Mouse (Mus musculus) bone marrow, adult 2 months (tissue): ENCODE measurements at regions not wholly inside any gene's neighbourhood (a gene's known extent, or its start where the extent isn't known, plus 50 kb on each side); places are given as distances from the start of the nearest gene placed in this dataset.

Source experiments
- CTCF ChIP-seq: fragments of 200-500 bp; IDR thresholded peaks from 2 replicates; pipeline ENCODE4 v1.5.1; 2011; ENCODE audit warnings: low read length, control low read depth; ENCODE audit not compliant: control insufficient read depth, insufficient read depth
- POLR2A ChIP-seq: fragments of 200-500 bp; IDR thresholded peaks from 2 replicates; pipeline ENCODE4 v1.6.1; 2011; ENCODE audit warnings: low read depth, mild to moderate bottlenecking, control low read depth, low read length, borderline replicate concordance; ENCODE audit not compliant: control insufficient read depth

- TF ChIP-seq CTCF (no peak), POLR2A (no peak)
Measured at GRCm38 (mm10) chr1:186444701-186445131, 261.1 kb downstream of the Tgfb2 start.
